Mouse (Mus musculus): ENCODE measurements around the gene Ttll4. TPM values are rescaled to one million over a fixed set of nuclear protein-coding genes. Genes with fewer than 3 reads are reported as not detected.

Gene Ttll4
- polyA plus RNA-seq, 1 experiment, result 5.1 TPM

GRCm38 (mm10) chr1:74726114-74726513, 64.6 kb downstream of the Ttll4 start:
- TF ChIP-seq POLR2AphosphoS2 (IDR thresholded peaks at IDR 0.05; ENCODE audit: insufficient read length, low read depth), result no peak
- no peak for TF ChIP-seq TCF3 (IDR thresholded peaks at IDR 0.05; ENCODE audit: insufficient read length, low read depth)
- no peak overlapping the region for H3ac ChIP-seq (ENCODE audit: control insufficient read depth, insufficient read length)
- no peak overlapping the region for H3K4me3 ChIP-seq
- H3K79me2 ChIP-seq (ENCODE audit: control insufficient read depth, insufficient read depth), result no peaks in the 10 kb centered on the region
- H3K4me2 ChIP-seq (ENCODE audit: low read depth), result no peak overlapping the region
- no peaks in the 10 kb centered on the region for H3K27me3 ChIP-seq (ENCODE audit: control insufficient read depth, insufficient read depth, insufficient read length)
- H3K36me3 ChIP-seq (ENCODE audit: control insufficient read depth, insufficient read depth), result no peaks in the 10 kb centered on the region

GRCm38 (mm10) chr1:74726674-74727073, 65.1 kb downstream of the Ttll4 start:
- TF ChIP-seq TCF12 (IDR thresholded peaks at IDR 0.05; ENCODE audit: insufficient read depth, poor library complexity, severe bottlenecking) (no peak), USF1 (IDR thresholded peaks at IDR 0.05; ENCODE audit: low read depth) (peak; percentile 49), E2F4 (IDR thresholded peaks at IDR 0.05; ENCODE audit: insufficient read depth) (no peak), MYOG (IDR thresholded peaks at IDR 0.05; ENCODE audit: control insufficient read depth in 1 of 3, insufficient read depth in 1 of 3, insufficient read length in 2 of 3, low read depth in 2 of 3) (no peak)
- Histone ChIP-seq H3K27me3 (ENCODE audit: control insufficient read depth, insufficient read depth, insufficient read length) (no peaks in the 10 kb centered on the region), H3K4me3 (no peak overlapping the region), H3ac (ENCODE audit: control insufficient read depth, insufficient read length) (no peak overlapping the region), H3K4me2 (ENCODE audit: low read depth) (no peak overlapping the region), H3K36me3 (ENCODE audit: control insufficient read depth, insufficient read depth) (no peaks in the 10 kb centered on the region), H3K79me2 (ENCODE audit: control insufficient read depth, insufficient read depth) (no peaks in the 10 kb centered on the region)

- no peak overlapping the region for H3K4me3 ChIP-seq
Observed at GRCm38 (mm10) chr1:74728446-74728845, 66.9 kb downstream of the Ttll4 start.

GRCm38 (mm10) chr1:74736977-74737376, 75.4 kb downstream of the Ttll4 start:
- no peaks in the 10 kb centered on the region for H3K79me2 ChIP-seq (ENCODE audit: control insufficient read depth, insufficient read depth)
- H3K27me3 ChIP-seq (ENCODE audit: control insufficient read depth, insufficient read depth, insufficient read length), result peaks cover 5% of the 10 kb centered on the region
- no peak overlapping the region for H3K4me2 ChIP-seq (ENCODE audit: low read depth)
- TF ChIP-seq POLR2AphosphoS2 (IDR thresholded peaks at IDR 0.05; ENCODE audit: insufficient read length, low read depth), result peak; percentile 92
- TF ChIP-seq SRF (IDR thresholded peaks at IDR 0.05; ENCODE audit: control insufficient read depth, insufficient read length, low read depth), result no peak
- H3ac ChIP-seq (ENCODE audit: control insufficient read depth, insufficient read length), result no peak overlapping the region
- H3K4me3 ChIP-seq, result no peak overlapping the region
- H3K36me3 ChIP-seq (ENCODE audit: control insufficient read depth, insufficient read depth), result peaks cover 13% of the 10 kb centered on the region

More at GRCm38 (mm10) chr1:74728446-74728845, 66.9 kb downstream of the Ttll4 start:
- Histone ChIP-seq H3K27me3 (ENCODE audit: control insufficient read depth, insufficient read depth, insufficient read length) (no peaks in the 10 kb centered on the region), H3K79me2 (ENCODE audit: control insufficient read depth, insufficient read depth) (no peaks in the 10 kb centered on the region), H3K4me2 (ENCODE audit: low read depth) (no peak overlapping the region), H3K36me3 (ENCODE audit: control insufficient read depth, insufficient read depth) (no peaks in the 10 kb centered on the region), H3ac (ENCODE audit: control insufficient read depth, insufficient read length) (no peak overlapping the region)
- TF ChIP-seq SRF (IDR thresholded peaks at IDR 0.05; ENCODE audit: control insufficient read depth, insufficient read length, low read depth) (no peak), REST (IDR thresholded peaks at IDR 0.05; ENCODE audit: insufficient read depth, insufficient read length) (no peak), POLR2A (IDR thresholded peaks at IDR 0.05; ENCODE audit: insufficient read length, low read depth) (no peak), MYOG (IDR thresholded peaks at IDR 0.05; ENCODE audit: control insufficient read depth in 1 of 3, insufficient read depth in 1 of 3, insufficient read length in 2 of 3, low read depth in 2 of 3) (no peak), TCF3 (IDR thresholded peaks at IDR 0.05; ENCODE audit: insufficient read length, low read depth) (no peak), E2F4 (IDR thresholded peaks at IDR 0.05; ENCODE audit: insufficient read depth) (no peak), CEBPB (IDR thresholded peaks at IDR 0.05; ENCODE audit: insufficient read depth, poor library complexity, severe bottlenecking) (no peak), MYOD1 (IDR thresholded peaks at IDR 0.05; ENCODE audit: control insufficient read depth in 1 of 3, insufficient read length in 2 of 3, low read depth in 2 of 3) (no peak), MAX (IDR thresholded peaks at IDR 0.05; ENCODE audit: low read depth) (no peak)

GRCm38 (mm10) chr1:74737500-74737899, 76.0 kb downstream of the Ttll4 start:
- Histone ChIP-seq H3K4me2 (ENCODE audit: low read depth) (no peak overlapping the region), H3K79me2 (ENCODE audit: control insufficient read depth, insufficient read depth) (no peaks in the 10 kb centered on the region), H3ac (ENCODE audit: control insufficient read depth, insufficient read length) (no peak overlapping the region), H3K27me3 (ENCODE audit: control insufficient read depth, insufficient read depth, insufficient read length) (peaks cover 5% of the 10 kb centered on the region), H3K36me3 (ENCODE audit: control insufficient read depth, insufficient read depth) (peaks cover 15% of the 10 kb centered on the region), H3K4me3 (no peak overlapping the region)
- TF ChIP-seq CEBPB (IDR thresholded peaks at IDR 0.05; ENCODE audit: insufficient read depth, poor library complexity, severe bottlenecking) (no peak), POLR2A (IDR thresholded peaks at IDR 0.05; ENCODE audit: insufficient read length, low read depth) (peak; percentile 22)

- H3K27me3 ChIP-seq (ENCODE audit: control insufficient read depth, insufficient read depth, insufficient read length), result no peaks in the 10 kb centered on the region
- H3K4me2 ChIP-seq (ENCODE audit: low read depth), result no peak overlapping the region
- H3K79me2 ChIP-seq (ENCODE audit: control insufficient read depth, insufficient read depth), result no peaks in the 10 kb centered on the region
- H3K36me3 ChIP-seq (ENCODE audit: control insufficient read depth, insufficient read depth), result peaks cover 22% of the 10 kb centered on the region
- TF ChIP-seq POLR2AphosphoS2 (IDR thresholded peaks at IDR 0.05; ENCODE audit: insufficient read length, low read depth) (peak; percentile 7), REST (IDR thresholded peaks at IDR 0.05; ENCODE audit: insufficient read depth, insufficient read length) (no peak)
- H3K4me3 ChIP-seq, result no peak overlapping the region
- H3ac ChIP-seq (ENCODE audit: control insufficient read depth, insufficient read length), result no peak overlapping the region
Observed at GRCm38 (mm10) chr1:74740846-74741245, 79.3 kb downstream of the Ttll4 start.
